In the genomic region with DNA sequence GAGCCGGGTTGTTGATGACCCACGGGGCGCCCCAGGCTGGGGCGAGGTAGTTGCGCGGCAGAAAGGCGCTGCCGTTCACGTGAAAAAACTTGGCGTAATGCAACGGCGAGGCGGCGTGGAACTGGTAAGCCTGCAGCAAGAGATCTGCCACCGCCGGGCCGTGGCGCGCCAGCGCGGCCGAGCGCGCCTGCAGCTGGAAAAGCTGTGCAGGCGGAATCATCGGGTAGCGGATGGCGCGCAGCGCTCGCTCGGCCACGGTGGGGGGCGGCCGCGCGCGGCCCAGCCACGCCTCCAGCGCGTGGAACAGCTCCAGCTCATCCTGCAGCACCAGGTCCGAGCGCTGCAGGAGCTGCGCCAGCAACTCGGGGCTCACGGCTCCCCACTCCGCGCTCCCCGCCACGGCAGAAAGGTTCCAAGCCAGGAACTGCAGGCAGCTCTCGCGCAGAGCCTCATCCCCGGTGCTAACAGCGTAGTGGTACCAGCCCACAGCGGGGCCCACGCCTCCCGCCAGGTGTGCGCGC, we compare ENCODE assay signal across 9 mouse cellular contexts. TPM values are rescaled to one million over a fixed set of nuclear protein-coding genes. Genes with fewer than 3 reads are reported as not detected.
DNase-seq lines count a peak whose midpoint lies in the region; ATAC-seq and TF ChIP-seq lines count a peak whose summit lies in the region.
"Had no signal": no experiment of that assay in that cellular context is flagged by ENCODE, and none has a peak within 500 bp of the region (broad histone marks: within the 10 kb centered on the region; RNA-seq: fewer than 3 reads in every experiment).

No protein-coding gene starts in this region.

- H3K4me2 ChIP-seq in heart, embryonic 12.5 days, result peak overlapping the region; percentile 80
- peak overlapping the region; percentile 75 for H3K4me2 ChIP-seq in myocyte (ENCODE audit: low read depth)

- no peak overlapping the region for H3ac ChIP-seq in myocyte (ENCODE audit: control insufficient read depth, insufficient read length)

- under 1% methylated on average over 57 of the region's 59 CpGs for WGBS in heart, embryonic 12.5 days
- WGBS in forebrain, embryonic 10.5 days, result under 1% methylated on average over 55 of the region's 59 CpGs

- peak overlapping the region; percentile 47 for H3K4me3 ChIP-seq in heart, embryonic 12.5 days
- H3K4me3 ChIP-seq in forebrain, embryonic 10.5 days, result peak overlapping the region; percentile 58
- H3K4me3 ChIP-seq in myocyte, result no peak overlapping the region

- H3K27me3 ChIP-seq in heart, embryonic 12.5 days (replicated peaks), result peaks cover 89% of the 10 kb centered on the region
- H3K27me3 ChIP-seq in forebrain, embryonic 10.5 days (ENCODE audit: poor library complexity, severe bottlenecking), result peaks cover 76% of the 10 kb centered on the region
- no peaks in the 10 kb centered on the region for H3K27me3 ChIP-seq in myocyte (ENCODE audit: control insufficient read depth, insufficient read depth, insufficient read length)

- no peak overlapping the region for H3K27ac ChIP-seq in heart, embryonic 12.5 days (ENCODE audit: poor library complexity, severe bottlenecking)
- peak overlapping the region; percentile 67 for H3K27ac ChIP-seq in forebrain, embryonic 10.5 days

- no peak for TF ChIP-seq POLR2A in myocyte (IDR thresholded peaks at IDR 0.05; ENCODE audit: insufficient read length, low read depth)

- H3K79me2 ChIP-seq in myocyte (ENCODE audit: control insufficient read depth, insufficient read depth), result no peaks in the 10 kb centered on the region

- no peak for DNase-seq in heart, adult 9 months (ENCODE audit: low spot score in 2 of 2)
- peak; percentile 35 for DNase-seq in Muller cell, postnatal 12 days (ENCODE audit: inconsistent ontology term)
- DNase-seq in forebrain, embryonic 10.5 days (ENCODE audit: extremely low spot score, low spot score), result no peak
- peak; percentile 46 to 63 for DNase-seq in kidney, postnatal 4 days
- DNase-seq in adrenal gland, adult 18-20 months (ENCODE audit: low spot score in 2 of 2), result no peak

- H3K9ac ChIP-seq in heart, embryonic 12.5 days, result peak overlapping the region; percentile 28; the same call in 1 of the 2 replicates

- no peak for ATAC-seq in heart, embryonic 12.5 days (ENCODE audit: insufficient number of reproducible peaks, low FRiP score)
- ATAC-seq in activated CD4-positive, CD25-positive, alpha-beta regulatory T cell, adult 4 months, result no peak

- H3K9me3 ChIP-seq in heart, embryonic 12.5 days (replicated peaks), result no peaks in the 10 kb centered on the region
- H3K9me3 ChIP-seq in forebrain, embryonic 10.5 days, result no peaks in the 10 kb centered on the region

- H3K36me3 ChIP-seq in heart, embryonic 12.5 days, result no peaks in the 10 kb centered on the region
- no peaks in the 10 kb centered on the region for H3K36me3 ChIP-seq in forebrain, embryonic 10.5 days (replicated peaks)
- no peaks in the 10 kb centered on the region for H3K36me3 ChIP-seq in myocyte (ENCODE audit: control insufficient read depth, insufficient read depth)

- peaks cover 27% of the 10 kb centered on the region for H3K4me1 ChIP-seq in heart, embryonic 12.5 days (replicated peaks)
- peaks cover 87% of the 10 kb centered on the region for H3K4me1 ChIP-seq in forebrain, embryonic 10.5 days

TF ChIP-seq in myocyte, 11 proteins besides CTCF, POLR2A, EP300 and RAD21:
- TF ChIP-seq TCF12 (IDR thresholded peaks at IDR 0.05; ENCODE audit: insufficient read depth, poor library complexity, severe bottlenecking) (no peak), E2F4 (IDR thresholded peaks at IDR 0.05; ENCODE audit: insufficient read depth) (no peak), CEBPB (IDR thresholded peaks at IDR 0.05; ENCODE audit: insufficient read depth, poor library complexity, severe bottlenecking) (no peak), SRF (IDR thresholded peaks at IDR 0.05; ENCODE audit: control insufficient read depth, insufficient read length, low read depth) (no peak), TCF3 (IDR thresholded peaks at IDR 0.05; ENCODE audit: insufficient read length, low read depth) (no peak), USF1 (IDR thresholded peaks at IDR 0.05; ENCODE audit: low read depth) (no peak), MAX (IDR thresholded peaks at IDR 0.05; ENCODE audit: low read depth) (no peak), POLR2AphosphoS2 (IDR thresholded peaks at IDR 0.05; ENCODE audit: insufficient read length, low read depth) (no peak), MYOD1 (IDR thresholded peaks at IDR 0.05; ENCODE audit: control insufficient read depth in 1 of 3, insufficient read length in 2 of 3, low read depth in 2 of 3) (no peak), REST (IDR thresholded peaks at IDR 0.05; ENCODE audit: insufficient read depth, insufficient read length) (no peak), MYOG (IDR thresholded peaks at IDR 0.05; ENCODE audit: control insufficient read depth in 1 of 3, insufficient read depth in 1 of 3, insufficient read length in 2 of 3, low read depth in 2 of 3) (no peak)

RNA-seq across cellular contexts. Expression of a gene that starts 3.8 kb away (rescaled TPM):
- polyA plus RNA-seq in heart, embryonic 12.5 days (2016; fragmentation: Nextera tagmentation; extraction: Ambion mirVana), result 0.18 TPM in 1 of 2 replicates, not detected in the other
- 20.7 and 20.8 TPM in 2 replicates for polyA plus RNA-seq in forebrain, embryonic 10.5 days (2016; fragmentation: Nextera tagmentation; extraction: Ambion mirVana)
- polyA plus RNA-seq in myocyte (2012; fragmentation: generic; extraction: Trizol), result 34.0 TPM
- polyA plus RNA-seq in activated CD4-positive, CD25-positive, alpha-beta regulatory T cell, adult 4 months (2017; shearing (Covaris generic)), result not detected
- not detected for total RNA-seq in adrenal gland, adult 18-20 months (2021)
- total RNA-seq: hematopoietic stem cell, adult 5-6 weeks had no signal

RNA-seq across cellular contexts. Expression of a gene that starts 6.8 kb away (rescaled TPM):
- polyA plus RNA-seq in heart, embryonic 12.5 days (2016; fragmentation: Nextera tagmentation; extraction: Ambion mirVana), result not detected in 2 replicates
- polyA plus RNA-seq in forebrain, embryonic 10.5 days (2016; fragmentation: Nextera tagmentation; extraction: Ambion mirVana), result 0.21 TPM in 1 of 2 replicates, not detected in the other
- 0.07 TPM for polyA plus RNA-seq in myocyte (2012; fragmentation: generic; extraction: Trizol)
- not detected for polyA plus RNA-seq in activated CD4-positive, CD25-positive, alpha-beta regulatory T cell, adult 4 months (2017; shearing (Covaris generic))
- total RNA-seq in adrenal gland, adult 18-20 months (2021), result not detected
- total RNA-seq: hematopoietic stem cell, adult 5-6 weeks had no signal

RNA-seq across cellular contexts. Expression of a gene that starts 26.8 kb away (rescaled TPM):
- 0.32 TPM in 1 of 2 replicates, not detected in the other for polyA plus RNA-seq in heart, embryonic 12.5 days (2016; fragmentation: Nextera tagmentation; extraction: Ambion mirVana)
- polyA plus RNA-seq in forebrain, embryonic 10.5 days (2016; fragmentation: Nextera tagmentation; extraction: Ambion mirVana), result 0.33 and 0.71 TPM in 2 replicates
- polyA plus RNA-seq in myocyte (2012; fragmentation: generic; extraction: Trizol), result 5.4 TPM
- polyA plus RNA-seq in activated CD4-positive, CD25-positive, alpha-beta regulatory T cell, adult 4 months (2017; shearing (Covaris generic)), result under 1 TPM in 1 of 2 experiments, not detected in 1; 0.22 TPM
- total RNA-seq in adrenal gland, adult 18-20 months (2021), result under 1 TPM; 0.66 to 0.93 TPM

RNA-seq across cellular contexts. Expression of a gene that starts 59.0 kb away (rescaled TPM):
- 26.6 and 26.7 TPM in 2 replicates for polyA plus RNA-seq in heart, embryonic 12.5 days (2016; fragmentation: Nextera tagmentation; extraction: Ambion mirVana)
- 31.7 and 32.3 TPM in 2 replicates for polyA plus RNA-seq in forebrain, embryonic 10.5 days (2016; fragmentation: Nextera tagmentation; extraction: Ambion mirVana)
- 172 TPM for polyA plus RNA-seq in myocyte (2012; fragmentation: generic; extraction: Trizol)
- under 1 TPM in 1 of 2 experiments, not detected in 1; 0.15 TPM for polyA plus RNA-seq in activated CD4-positive, CD25-positive, alpha-beta regulatory T cell, adult 4 months (2017; shearing (Covaris generic))
- total RNA-seq in adrenal gland, adult 18-20 months (2021), result 1 to 10 TPM; 2.5 to 4.6 TPM
- total RNA-seq: hematopoietic stem cell, adult 5-6 weeks had no signal

Comparison
In these comparisons a context has a peak if more than half of its experiments do, and no peak if none do; other contexts are left out.
1. DNase-seq: peak in Muller cell, postnatal 12 days (single experiment) and kidney, postnatal 4 days (2 of 2); none in heart, adult 9 months (0 of 2), forebrain, embryonic 10.5 days (single experiment) and adrenal gland, adult 18-20 months (0 of 2).
2. RNA of a gene that starts 3.8 kb away (polyA plus RNA-seq): 34.0 TPM in myocyte (single experiment) and 20.7 to 20.8 TPM in forebrain, embryonic 10.5 days; 0.18 TPM in heart, embryonic 12.5 days and not detected in activated CD4-positive, CD25-positive, alpha-beta regulatory T cell, adult 4 months; every median in the first group is over 10 times any median in the second.